Mouse (Mus musculus) megakaryocyte, embryonic 14.5 days (primary cell): ENCODE data around the gene Lhx2.

ENCODE experiments used
- FLI1 ChIP-seq: IDR thresholded peaks from 2 replicates; pipeline ENCODE4 v1.6.1; 2012; ENCODE audit warnings: low read length, inconsistent platforms, mixed read lengths
- GATA1 ChIP-seq: IDR thresholded peaks from 3 replicates; pipeline ENCODE4 v1.6.1; 2012; ENCODE audit warnings: mixed read lengths, low read length, inconsistent platforms, borderline replicate concordance

DNA sequence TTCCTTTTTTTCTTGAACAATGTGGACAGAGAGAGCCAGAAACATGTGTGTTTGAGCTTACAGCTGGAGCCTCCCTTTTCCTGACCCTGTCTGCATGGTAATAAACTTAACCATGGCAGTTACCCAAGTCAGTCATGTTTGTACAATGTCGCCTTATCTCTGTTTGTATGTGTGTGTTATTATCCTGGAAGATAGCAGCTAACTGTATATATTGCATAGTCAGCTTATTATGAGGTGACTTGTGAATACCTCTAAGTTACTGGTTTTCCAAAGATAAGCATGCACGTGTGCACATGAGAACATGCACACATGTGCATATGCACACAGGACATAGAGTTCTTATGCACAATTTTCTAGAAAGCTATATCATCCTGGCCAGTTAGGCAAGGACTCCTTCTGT is 38.1 kb upstream of the Lhx2 start:
- no peak for TF ChIP-seq GATA1
- no peak for TF ChIP-seq FLI1
